Mouse (Mus musculus): ENCODE measurements around the gene Krtap10-10. TPM values are rescaled to one million over a fixed set of nuclear protein-coding genes. Genes with fewer than 3 reads are reported as not detected.

Krtap10-10 gene
- polyA plus RNA-seq, 3 experiments from 2014 or later: not detected

DNA sequence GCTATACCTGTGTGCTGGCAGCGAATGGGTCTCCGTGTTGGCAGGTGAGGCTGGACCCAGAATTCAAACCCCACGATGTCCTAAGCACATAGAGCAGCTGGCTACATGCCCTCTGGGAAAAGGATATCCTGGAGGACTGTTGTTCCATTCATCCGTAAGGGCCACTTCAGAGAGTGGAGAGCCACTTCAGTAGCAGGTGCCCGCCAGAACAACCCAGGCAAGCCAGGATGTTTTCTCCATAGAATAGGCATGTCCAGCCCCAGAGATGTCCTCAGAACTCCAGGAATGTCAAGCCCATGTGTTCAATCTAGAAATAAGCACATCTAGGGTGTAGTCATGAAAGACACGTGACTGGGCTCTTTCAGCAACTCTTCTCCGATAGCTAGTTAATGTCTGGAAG lies 33.9 kb downstream of the Krtap10-10 start:
- ATAC-seq: no peak

DNA sequence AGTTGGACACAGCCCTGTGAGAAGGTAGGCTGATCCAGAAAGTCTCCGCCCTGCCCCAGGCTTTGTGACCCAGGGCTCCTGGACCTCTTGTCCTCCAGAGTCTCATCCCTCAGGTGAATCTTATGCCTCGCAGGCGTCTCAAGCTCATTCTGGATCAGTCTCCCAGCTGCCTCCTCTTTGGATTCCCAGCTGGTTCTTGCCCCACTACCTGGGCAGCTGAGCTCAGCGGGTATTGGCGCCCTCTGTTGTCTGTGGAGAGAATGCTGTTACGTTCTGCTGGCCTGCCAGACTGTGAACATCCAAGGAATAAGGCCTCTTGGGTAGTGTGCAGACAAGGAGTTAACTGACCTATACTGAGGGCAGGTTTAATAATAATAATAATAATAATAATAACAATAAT lies 43.2 kb downstream of the Krtap10-10 start:
- ATAC-seq: no peak

DNA sequence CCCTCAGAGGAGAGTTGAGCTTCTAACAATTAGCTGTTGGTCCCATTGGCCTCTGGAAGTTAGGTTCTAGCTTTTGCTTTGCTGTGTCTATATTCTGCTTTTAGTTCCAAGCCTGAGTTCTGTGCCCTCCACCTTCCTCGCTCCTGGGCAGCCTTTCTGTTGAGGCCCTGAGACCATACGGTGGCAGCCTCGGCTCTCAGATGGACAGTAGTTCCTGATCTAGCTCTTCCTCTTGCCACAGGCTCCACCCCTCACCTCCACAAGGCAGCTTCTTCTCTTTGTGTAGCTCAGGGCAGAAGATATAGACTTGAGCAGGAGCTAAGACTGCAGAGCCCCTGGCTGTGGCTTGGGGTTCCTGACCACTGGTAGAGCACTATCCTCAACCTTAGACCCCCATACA lies 44.6 kb downstream of the Krtap10-10 start:
- no peak for ATAC-seq

DNA sequence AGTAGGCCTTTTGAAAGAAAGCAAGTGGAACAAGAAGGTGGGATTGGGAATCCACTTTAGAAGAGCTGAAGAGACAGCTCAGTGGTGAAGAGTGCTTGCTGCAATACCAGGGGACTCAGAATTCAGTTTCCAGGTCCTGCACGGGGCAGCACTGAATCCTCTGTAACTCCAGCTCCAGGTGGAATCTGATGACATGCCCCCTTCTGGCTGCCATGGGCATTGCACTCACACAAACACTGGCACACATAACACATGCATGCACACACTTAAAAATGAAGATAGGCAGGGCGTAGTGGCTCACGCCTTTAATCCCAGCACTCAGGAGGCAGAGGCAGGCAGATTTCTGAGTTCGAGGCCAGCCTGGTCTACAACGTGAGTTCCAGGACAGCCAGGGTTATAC lies 46.8 kb downstream of the Krtap10-10 start:
- no peak for ATAC-seq

DNA sequence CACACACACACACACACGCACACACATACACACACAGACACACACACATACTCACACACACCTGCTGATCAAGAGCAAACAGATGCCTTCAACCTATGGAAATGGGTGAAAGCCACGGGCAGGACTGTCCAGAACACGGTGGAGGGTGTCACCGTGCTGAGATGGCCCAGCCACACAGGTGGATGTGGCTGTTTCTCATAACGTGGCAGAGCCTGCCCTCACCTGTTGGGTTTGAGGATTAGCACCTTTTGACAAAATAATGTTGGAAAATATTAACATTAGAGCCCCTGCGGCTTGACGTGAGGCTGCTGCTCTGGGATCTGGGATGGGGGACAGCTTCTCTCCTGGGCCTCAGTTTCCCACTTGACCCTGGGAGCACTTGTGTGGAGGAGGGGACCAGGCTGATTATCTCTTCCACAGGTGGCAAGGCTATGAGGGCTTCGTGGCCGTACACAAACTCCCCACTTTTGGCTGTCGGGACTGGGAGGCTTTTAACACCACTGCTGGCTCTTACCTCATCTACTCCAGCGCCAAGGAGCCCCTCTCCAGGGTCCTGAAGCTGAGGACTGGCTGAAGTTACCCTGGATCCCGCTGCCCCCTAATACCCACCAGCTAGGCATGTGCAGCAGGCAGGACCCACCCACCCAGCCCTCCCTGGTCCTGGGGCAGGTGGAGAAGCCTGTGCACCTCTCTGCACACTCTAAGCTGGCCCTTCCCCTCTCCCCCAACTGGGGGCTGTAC lies 50.4 kb downstream of the Krtap10-10 start:
- ATAC-seq: no peak

Other genes starting within 250 kb of the Krtap10-10 start
- gene Sumo3, start 229.8 kb upstream of the Krtap10-10 start, polyA plus RNA-seq (2017; shearing (Covaris generic)): 10 to 100 TPM; 73.1 to 90.7 (median 74.3) TPM
- 10 to 100 TPM in 1 of 3 experiments, 1 to 10 TPM in 1, not detected in 1; 3.6 to 10.0 TPM for gene Gm49325, start 229.8 kb upstream of the Krtap10-10 start, polyA plus RNA-seq (2017; shearing (Covaris generic))
- gene Ube2g2, start 213.7 kb upstream of the Krtap10-10 start, polyA plus RNA-seq (2017; shearing (Covaris generic)): 10 to 100 TPM; 41.1 to 55.4 (median 50.1) TPM
- under 1 TPM; 0.26 to 0.54 (median 0.28) TPM for gene Tspear, start 149.4 kb upstream of the Krtap10-10 start, polyA plus RNA-seq (2017; shearing (Covaris generic))
- not detected for gene Gm19402, start 145.2 kb upstream of the Krtap10-10 start, polyA plus RNA-seq (2017; shearing (Covaris generic))
- not detected for gene Gm9508, start 138.7 kb upstream of the Krtap10-10 start, polyA plus RNA-seq (2017; shearing (Covaris generic))
- gene Gm10272, start 129.3 kb upstream of the Krtap10-10 start, polyA plus RNA-seq (2017; shearing (Covaris generic)): not detected
- not detected for gene Gm10024, start 124.5 kb upstream of the Krtap10-10 start, polyA plus RNA-seq (2017; shearing (Covaris generic))
- gene Gm10142, start 120.1 kb upstream of the Krtap10-10 start, polyA plus RNA-seq (2017; shearing (Covaris generic)): not detected
- not detected for gene Krtap12-1, start 115.3 kb upstream of the Krtap10-10 start, polyA plus RNA-seq (2017; shearing (Covaris generic))
- gene Gm10100, start 109.5 kb upstream of the Krtap10-10 start, polyA plus RNA-seq (2017; shearing (Covaris generic)): not detected
- gene Gm18596, start 93.3 kb upstream of the Krtap10-10 start, polyA plus RNA-seq (2017; shearing (Covaris generic)): not detected
- not detected for gene Gm9736, start 84.6 kb upstream of the Krtap10-10 start, polyA plus RNA-seq (2017; shearing (Covaris generic))
- not detected for gene Gm3233, start 76.3 kb upstream of the Krtap10-10 start, polyA plus RNA-seq (2017; shearing (Covaris generic))
- not detected for gene Gm3238, start 64.6 kb upstream of the Krtap10-10 start, polyA plus RNA-seq (2017; shearing (Covaris generic))
- gene Gm7138, start 59.0 kb upstream of the Krtap10-10 start, polyA plus RNA-seq (2017; shearing (Covaris generic)): not detected
- not detected for gene Gm3250, start 53.4 kb upstream of the Krtap10-10 start, polyA plus RNA-seq (2017; shearing (Covaris generic))
- gene Gm7137, start 47.7 kb upstream of the Krtap10-10 start, polyA plus RNA-seq (2017; shearing (Covaris generic)): not detected
- not detected for gene Gm9639, start 40.9 kb upstream of the Krtap10-10 start, polyA plus RNA-seq (2017; shearing (Covaris generic))
- gene Gm19668, start 36.8 kb upstream of the Krtap10-10 start, polyA plus RNA-seq (2017; shearing (Covaris generic)): not detected
- not detected for gene Gm9507, start 24.1 kb upstream of the Krtap10-10 start, polyA plus RNA-seq (2017; shearing (Covaris generic))
- not detected for gene Gm2696, start 21.3 kb upstream of the Krtap10-10 start, polyA plus RNA-seq (2017; shearing (Covaris generic))
- gene Krtap10-4, start 8.9 kb upstream of the Krtap10-10 start, polyA plus RNA-seq (2017; shearing (Covaris generic)): not detected
- gene Gm36176, start 10.9 kb downstream of the Krtap10-10 start, polyA plus RNA-seq (2017; shearing (Covaris generic)): not detected
- gene Gm10318, start 16.9 kb downstream of the Krtap10-10 start, polyA plus RNA-seq (2017; shearing (Covaris generic)): not detected
- gene Gm3285, start 26.0 kb downstream of the Krtap10-10 start, polyA plus RNA-seq (2017; shearing (Covaris generic)): not detected
- not detected for gene Lrrc3, start 66.6 kb downstream of the Krtap10-10 start, polyA plus RNA-seq (2017; shearing (Covaris generic))
- gene Trpm2, start 134.6 kb downstream of the Krtap10-10 start, polyA plus RNA-seq (2017; shearing (Covaris generic)): under 1 TPM in 2 of 3 experiments, not detected in 1; 0.13 to 0.59 TPM
- gene 1810043G02Rik, start 142.6 kb downstream of the Krtap10-10 start, polyA plus RNA-seq (2017; shearing (Covaris generic)): 1 to 10 TPM; 5.9 to 9.5 (median 7.7) TPM
- gene Pfkl, start 174.1 kb downstream of the Krtap10-10 start, polyA plus RNA-seq (2017; shearing (Covaris generic)): 10 to 100 TPM; 58.9 to 60.6 (median 59.1) TPM
- not detected for gene Dnmt3l, start 206.0 kb downstream of the Krtap10-10 start, polyA plus RNA-seq (2017; shearing (Covaris generic))
- gene Aire, start 207.7 kb downstream of the Krtap10-10 start, polyA plus RNA-seq (2017; shearing (Covaris generic)): under 1 TPM in 2 of 3 experiments, not detected in 1; 0.23 to 0.34 TPM
- 1 to 10 TPM; 5.8 to 7.8 (median 6.8) TPM for gene Icosl, start 233.4 kb downstream of the Krtap10-10 start, polyA plus RNA-seq (2017; shearing (Covaris generic))

All from inflammation-experienced regulatory T-cells, adult 6 months (primary cell).